In genomic region chr14:62300031-62300430, GRCm38 (mm10) we compare ENCODE assay signal across 10 mouse cellular contexts. TPM values are rescaled to one million over a fixed set of nuclear protein-coding genes. Genes with fewer than 3 reads are reported as not detected.
"Had no signal": no experiment of that assay in that cellular context is flagged by ENCODE, and none has a peak within 500 bp of the region (broad histone marks: within the 10 kb centered on the region; RNA-seq: fewer than 3 reads in every experiment).

No protein-coding gene starts in this region.

- H3K4me3 ChIP-seq: limb, embryonic 15.5 days; liver, embryonic 12.5 days; midbrain, embryonic 12.5 days had no signal

- H3K9me3 ChIP-seq: limb, embryonic 15.5 days; liver, embryonic 12.5 days; midbrain, embryonic 12.5 days had no signal

- ATAC-seq: inflammation-experienced regulatory T-cells, adult 6 months; intestine, postnatal 0 days; liver, embryonic 12.5 days; midbrain, embryonic 16.5 days had no signal

- H3K27ac ChIP-seq: limb, embryonic 15.5 days; liver, embryonic 12.5 days; midbrain, embryonic 12.5 days had no signal

- DNase-seq: layer of hippocampus, adult 9-11 months; layer of hippocampus, postnatal 36 days; right cerebral cortex, postnatal 14 days; thymus, postnatal 36 days had no signal

- H3K27me3 ChIP-seq: limb, embryonic 15.5 days; liver, embryonic 12.5 days; midbrain, embryonic 12.5 days had no signal

- H3K4me2 ChIP-seq: limb, embryonic 15.5 days; liver, embryonic 12.5 days; midbrain, embryonic 12.5 days had no signal

- H3K4me1 ChIP-seq: limb, embryonic 15.5 days; liver, embryonic 12.5 days; midbrain, embryonic 12.5 days had no signal

- H3K36me3 ChIP-seq: limb, embryonic 15.5 days; liver, embryonic 12.5 days; midbrain, embryonic 12.5 days had no signal

- H3K9ac ChIP-seq: limb, embryonic 15.5 days; liver, embryonic 12.5 days; midbrain, embryonic 12.5 days had no signal

RNA-seq across cellular contexts. Expression of gene Dleu7, which starts 7.2 kb away (rescaled TPM):
- polyA plus RNA-seq: inflammation-experienced regulatory T-cells, adult 6 months had no signal
